Mouse (Mus musculus) inflammation-experienced regulatory T-cells, adult 6 months (primary cell): ENCODE results near the gene Bloc1s3. TPM values are rescaled to one million over a fixed set of nuclear protein-coding genes. Genes with fewer than 3 reads are reported as not detected.

ENCODE experiments used
- ATAC-seq: one replicate; pipeline ENCODE4 v1.8.0; 2017
- polyA plus RNA-seq, 3 experiments: library from polyadenylated mRNA; unstranded; fragments of 100-300 nt; shearing (Covaris generic); gene quantifications; one replicate each; pipeline ENCODE4 v1.2.1; 2017

Gene Bloc1s3
- polyA plus RNA-seq = under 1 TPM; 0.63 to 0.99 (median 0.65) TPM

GRCm38 (mm10) chr7:19508150-19508923 is at the start of gene Bloc1s3, which contains the start of gene Trappc6a:
Gene Bloc1s3 (minus strand): TSS chr7:19508367.
Gene Trappc6a (plus strand): TSS chr7:19508395.
- peak; percentile 90 for ATAC-seq

- no peak for ATAC-seq
These were observed 48.9 kb upstream of the Bloc1s3 start for GRCm38 (mm10) chr7:19557086-19557485.

DNA sequence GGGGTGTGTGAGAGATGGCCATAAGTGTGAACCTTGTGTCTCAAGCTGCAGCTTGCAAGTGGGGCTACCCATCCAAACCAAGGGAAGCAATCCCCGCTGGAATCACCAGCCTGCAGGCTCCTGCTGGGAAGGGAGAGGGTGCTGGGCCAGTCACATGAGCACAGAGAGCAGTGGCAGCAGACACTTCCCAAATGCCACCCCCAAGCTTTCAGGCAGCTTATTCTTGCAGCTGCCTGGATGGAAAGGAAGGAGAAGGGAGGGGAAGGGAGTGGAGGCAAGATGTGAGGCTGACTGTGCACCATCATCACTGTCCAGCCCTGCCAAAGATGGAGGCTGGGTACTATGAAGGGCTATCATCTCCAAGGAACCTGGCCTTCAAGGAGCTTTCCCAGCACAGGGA is 46.0 kb upstream of the Bloc1s3 start:
- no peak for ATAC-seq

GRCm38 (mm10) chr7:19552443-19552842 is 44.3 kb upstream of the Bloc1s3 start:
- ATAC-seq = no peak

DNA sequence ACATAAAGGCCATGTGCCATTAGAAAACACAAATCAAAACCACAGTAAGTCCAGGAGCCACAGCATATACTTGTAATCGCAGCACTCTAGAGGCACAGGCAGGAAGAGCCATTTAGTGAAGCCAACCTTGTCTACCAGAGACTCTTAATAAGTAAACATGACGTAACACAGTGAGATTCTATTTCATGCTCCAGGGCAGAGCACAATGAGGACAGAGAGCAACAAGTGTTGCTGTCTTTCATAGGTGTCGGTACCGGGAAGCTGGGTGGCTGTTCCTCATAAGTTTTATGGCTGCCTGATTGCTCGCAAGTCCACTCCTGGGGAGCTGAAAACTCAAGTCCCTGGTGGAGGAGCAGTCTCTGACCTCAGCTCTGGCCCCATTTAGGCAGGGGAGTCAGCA is 43.5 kb upstream of the Bloc1s3 start:
- no peak for ATAC-seq

GRCm38 (mm10) chr7:19549394-19549793 is 41.2 kb upstream of the Bloc1s3 start:
- ATAC-seq = no peak

- ATAC-seq = no peak
These were observed 39.3 kb upstream of the Bloc1s3 start for GRCm38 (mm10) chr7:19547344-19547969.

DNA sequence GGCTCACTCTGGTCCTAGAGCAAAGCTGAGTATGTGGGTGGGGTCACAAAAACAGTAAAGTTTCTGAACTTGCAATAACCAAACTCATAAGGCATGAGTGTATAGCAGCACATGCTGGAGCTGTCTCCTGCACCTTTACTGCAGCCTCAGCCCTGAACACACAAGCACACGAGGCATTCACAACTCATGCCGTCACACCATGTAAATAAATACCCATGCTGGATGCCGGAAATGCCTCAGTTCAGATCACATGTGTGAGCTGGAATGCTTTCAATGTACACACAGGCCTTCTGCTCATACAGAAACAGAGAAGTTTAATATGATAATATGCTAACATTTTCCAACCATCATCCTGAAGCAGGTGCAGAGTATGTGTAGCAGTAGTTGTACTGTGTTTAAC is 37.8 kb upstream of the Bloc1s3 start:
- ATAC-seq = no peak

GRCm38 (mm10) chr7:19543584-19543983 is 35.4 kb upstream of the Bloc1s3 start:
- peak; percentile 61 for ATAC-seq

DNA sequence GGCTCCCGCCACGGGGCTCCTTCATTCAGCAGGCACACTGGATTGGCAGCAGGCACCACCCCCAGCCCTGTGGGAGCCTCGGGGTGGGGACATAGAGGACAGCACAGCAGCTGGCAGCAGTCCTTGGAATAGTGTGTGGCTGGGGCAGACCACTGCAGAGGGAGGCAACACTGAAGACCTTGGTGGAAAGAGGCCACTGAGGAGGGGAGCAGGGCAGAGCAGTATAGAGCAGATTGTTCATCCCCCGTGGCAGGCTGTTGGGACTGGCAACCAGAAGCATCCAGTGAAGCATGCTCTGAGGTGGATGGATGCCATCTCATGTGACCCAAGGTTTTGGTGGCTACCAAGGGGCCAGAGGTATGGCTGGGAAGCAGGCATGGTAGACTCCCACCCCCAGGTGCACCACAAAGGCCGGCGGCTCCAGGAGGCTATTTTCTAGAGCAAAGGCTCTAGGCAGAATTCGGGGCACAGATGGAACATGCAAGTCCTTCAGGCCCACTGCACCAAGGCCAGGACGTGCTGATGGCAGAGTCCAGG is 34.1 kb upstream of the Bloc1s3 start:
- no peak for ATAC-seq

DNA sequence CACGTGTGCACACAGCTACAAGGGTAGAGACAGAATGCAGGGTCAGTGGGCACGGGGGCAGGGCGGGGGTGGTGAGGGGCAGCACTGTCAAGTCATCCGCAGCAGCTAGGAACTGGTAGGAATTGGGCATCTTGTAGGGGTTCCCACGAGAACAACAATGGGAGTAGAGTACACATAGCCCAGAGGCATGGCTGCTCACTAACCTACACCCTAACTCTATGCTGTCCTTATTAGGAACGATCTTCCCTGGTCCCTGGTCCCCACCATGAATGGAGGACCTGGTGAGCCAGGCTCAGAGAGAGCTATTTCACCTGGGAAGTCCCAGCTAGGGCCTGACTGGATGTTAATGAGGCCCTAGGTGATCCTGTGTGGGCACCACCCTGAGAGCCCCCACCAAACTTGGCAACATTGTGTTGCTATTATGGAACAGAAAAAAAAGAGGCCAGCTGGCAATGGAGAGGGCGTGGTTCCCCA is 33.6 kb upstream of the Bloc1s3 start:
- no peak for ATAC-seq

- ATAC-seq = no peak
These were observed 32.8 kb upstream of the Bloc1s3 start for GRCm38 (mm10) chr7:19540771-19541566.

DNA sequence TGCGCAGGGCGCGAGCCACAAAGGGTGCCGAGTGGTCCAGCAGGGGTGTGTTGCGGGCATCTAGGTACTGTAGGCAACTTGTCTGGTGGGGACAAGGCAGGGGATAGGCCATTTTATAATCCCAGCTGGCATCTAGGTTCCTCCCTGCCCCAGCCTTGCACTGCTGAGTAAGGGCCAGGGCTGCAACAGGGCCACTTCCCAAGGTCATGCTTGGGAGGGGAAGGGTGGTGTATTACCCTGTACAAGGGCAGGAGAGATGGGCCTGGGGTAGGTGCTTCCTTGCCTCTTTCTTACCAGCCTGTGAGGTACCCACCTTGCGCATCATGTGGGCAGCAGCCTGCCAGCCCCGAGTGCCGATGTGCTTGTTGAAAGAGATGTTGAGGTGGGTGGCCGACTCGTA is 26.5 kb upstream of the Bloc1s3 start:
- no peak for ATAC-seq

DNA sequence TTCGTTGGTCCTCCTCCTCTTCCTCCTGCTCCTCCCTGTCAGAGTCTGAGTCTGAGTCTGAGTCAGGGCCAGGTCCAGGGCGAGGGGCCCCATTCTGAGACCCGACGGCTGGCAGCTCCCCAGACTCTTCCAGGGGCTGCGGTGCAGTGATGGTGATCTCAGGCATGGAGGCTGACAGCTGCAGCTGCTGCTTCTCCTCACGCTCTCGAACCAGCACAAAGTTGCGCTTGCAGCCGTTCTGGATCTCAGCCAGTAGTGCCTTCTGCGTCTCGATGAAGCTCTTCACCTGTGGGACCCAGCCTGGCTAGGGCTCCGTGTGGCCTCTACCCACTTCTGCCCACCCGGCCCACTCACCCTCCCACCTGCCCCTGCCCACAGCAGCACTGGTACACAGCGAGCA is 24.1 kb upstream of the Bloc1s3 start:
- ATAC-seq = no peak

DNA sequence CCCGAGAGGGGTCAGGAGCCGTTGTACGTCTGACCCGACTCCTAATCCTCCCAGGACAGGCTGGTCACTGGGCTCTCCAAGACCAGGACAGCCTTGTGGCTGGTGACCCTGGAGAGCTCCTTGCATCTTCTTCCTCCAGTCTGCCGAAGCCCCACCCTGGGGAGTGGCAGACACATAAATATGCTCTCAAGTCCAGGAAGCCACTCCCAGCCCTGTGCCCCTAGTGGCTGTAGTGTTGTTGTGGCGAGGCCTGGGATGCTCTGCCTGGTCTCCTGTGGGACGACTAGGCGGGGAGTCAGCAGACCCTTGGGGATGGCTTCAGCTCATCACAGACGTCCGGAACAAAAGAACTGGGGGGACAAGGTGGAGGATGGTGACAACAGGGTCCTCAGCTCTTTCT is 22.9 kb upstream of the Bloc1s3 start:
- ATAC-seq = no peak

DNA sequence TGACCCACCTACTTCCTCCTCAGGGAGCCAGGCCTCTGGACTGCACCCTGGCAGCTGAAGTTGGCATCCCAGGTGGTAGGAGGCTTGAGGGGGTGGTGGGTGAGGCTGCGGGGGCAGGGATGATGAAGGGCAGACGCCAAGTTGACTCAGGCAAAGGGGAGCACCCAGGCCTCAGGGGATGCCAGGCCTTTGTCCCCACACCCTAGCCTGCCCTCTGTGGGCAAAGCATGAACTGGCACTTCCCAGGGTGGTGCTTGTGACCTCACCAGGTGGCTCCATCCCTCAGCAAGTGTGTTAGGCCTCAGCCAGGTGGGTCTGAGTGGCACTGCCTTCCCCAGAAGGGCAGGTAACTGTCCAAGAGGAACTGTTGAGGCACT is 16.9 kb upstream of the Bloc1s3 start:
- no peak for ATAC-seq

DNA sequence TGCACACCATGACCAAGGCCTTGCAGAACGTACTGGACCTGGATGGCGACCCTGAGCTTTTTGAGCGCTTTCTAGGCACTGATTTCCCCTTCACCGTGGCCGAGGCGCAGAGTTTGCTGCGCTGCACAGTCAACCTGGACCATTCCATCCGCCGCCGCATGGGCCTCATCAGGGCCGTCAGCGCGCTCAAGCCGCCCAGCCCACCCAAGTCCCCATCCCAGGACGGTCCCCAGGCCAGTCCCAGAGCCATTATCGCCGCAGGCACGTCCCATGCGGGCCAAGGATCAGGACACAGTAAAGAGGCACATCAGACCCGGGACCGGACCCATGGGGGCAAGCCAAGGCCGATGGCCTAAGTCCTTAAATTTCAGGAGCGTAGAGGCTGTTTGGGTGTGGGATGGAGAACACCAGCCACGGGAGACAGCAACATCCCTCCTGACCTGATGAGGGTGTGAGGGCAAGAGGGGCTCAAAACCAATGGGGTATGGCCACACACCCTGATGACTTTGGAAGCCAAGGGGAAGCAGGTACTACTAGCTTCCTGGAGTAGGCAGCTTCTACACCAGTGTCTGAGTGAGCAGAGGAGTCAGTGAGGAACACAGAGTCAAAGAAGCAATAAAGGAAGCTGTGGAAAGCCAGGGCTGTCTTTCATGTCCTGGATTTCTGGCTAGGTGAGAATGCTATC is 16.4 kb upstream of the Bloc1s3 start:
- ATAC-seq = no peak

GRCm38 (mm10) chr7:19523757-19524419 is 15.7 kb upstream of the Bloc1s3 start:
- ATAC-seq = no peak

DNA sequence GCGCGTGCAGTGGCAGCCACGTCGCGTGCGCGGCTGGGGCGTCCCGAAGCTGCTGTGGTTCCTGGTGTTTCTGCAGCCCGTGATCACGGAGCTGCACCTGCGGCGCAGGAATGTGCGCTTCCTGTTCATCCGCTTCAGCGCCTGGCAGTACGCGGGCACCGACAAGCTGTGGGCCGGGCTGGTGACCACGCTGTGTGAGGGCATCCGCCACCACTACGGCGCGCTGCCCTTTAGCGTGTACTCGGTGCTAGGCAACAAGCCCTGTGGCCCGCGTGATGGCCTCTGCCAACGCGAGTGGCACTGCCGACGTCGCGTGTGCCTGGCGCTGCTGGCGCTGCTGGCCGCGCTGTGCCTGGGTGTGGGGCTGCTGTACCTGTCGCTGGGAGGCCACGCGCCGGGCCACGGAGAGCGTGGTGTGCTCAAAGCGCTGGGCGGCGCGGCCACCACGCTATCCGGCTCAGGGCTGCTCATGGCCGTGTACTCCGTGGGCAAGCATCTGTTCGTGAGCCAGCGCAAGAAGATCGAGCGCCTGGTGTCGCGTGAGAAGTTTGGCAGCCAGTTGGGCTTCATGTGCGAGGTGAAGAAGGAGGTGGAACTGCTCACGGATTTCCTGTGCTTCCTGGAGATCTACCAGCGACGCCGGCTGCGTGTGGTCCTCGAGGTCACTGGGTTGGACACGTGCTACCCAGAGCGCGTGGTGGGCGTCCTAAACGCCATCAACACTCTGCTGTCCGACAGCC is 15.0 kb upstream of the Bloc1s3 start:
- no peak for ATAC-seq

GRCm38 (mm10) chr7:19520032-19520431 is 11.9 kb upstream of the Bloc1s3 start:
- no peak for ATAC-seq
